Mouse (Mus musculus) liver, embryonic 14.5 days (tissue): ENCODE data around the gene Pou6f1. TPM values are rescaled to one million over a fixed set of nuclear protein-coding genes. Genes with fewer than 3 reads are reported as not detected.

Experiments
- ATAC-seq: fragments of 200-750 bp; cut with Nextera tagmentation; 2 replicates; pipeline ENCODE4 v1.8.0; 2017; ENCODE audit warnings: moderate number of reproducible peaks, mild to moderate bottlenecking, moderate library complexity; ENCODE audit not compliant: insufficient read depth
- DNase-seq, 3 experiments: peaks; one replicate each; pipeline ENCODE4 v3.0.0-alpha.2; 2012 to 2013; ENCODE audit warnings: low read depth in 3 of 3, low spot score in 3 of 3
- H3K27ac ChIP-seq: fragments of 300-500 bp; sonication (generic); 2 replicates; pipeline ENCODE4 v1.5.1; 2014; ENCODE audit warnings: moderate library complexity, mild to moderate bottlenecking, control low read depth, inconsistent platforms
- H3K27me3 ChIP-seq: fragments of 300-500 bp; sonication (generic); 2 replicates; pipeline ENCODE4 v1.6.1; 2014; ENCODE audit warnings: mild to moderate bottlenecking, low read length, moderate library complexity; ENCODE audit not compliant: control insufficient read depth, insufficient read depth
- H3K36me3 ChIP-seq: fragments of 300-500 bp; sonication (generic); replicated peaks from 2 replicates; pipeline ENCODE4 v1.6.1; 2014; ENCODE audit warnings: low read depth; ENCODE audit not compliant: control insufficient read depth, insufficient read depth
- H3K4me1 ChIP-seq, 2 experiments: fragments of 200-500 bp in 1 of 2; fragments of 300-500 bp in 1 of 2; sonication (generic) in 1 of 2; replicated peaks; 2 replicates each; pipeline ENCODE4 v1.6.1; 2012 to 2014; ENCODE audit warnings: antibody characterized with exemption in 1 of 2, inconsistent platforms in 1 of 2, low read length in 1 of 2; ENCODE audit not compliant: control insufficient read depth in 2 of 2, insufficient read depth in 2 of 2
- H3K4me2 ChIP-seq: fragments of 300-500 bp; sonication (generic); 2 replicates; pipeline ENCODE4 v1.6.1; 2014; ENCODE audit warnings: low read depth, mild to moderate bottlenecking, control low read depth, moderate library complexity
- H3K4me3 ChIP-seq, 2 experiments: fragments of 200-500 bp in 1 of 2; fragments of 300-500 bp in 1 of 2; sonication (generic) in 1 of 2; 2 replicates each; pipeline ENCODE4 v1.5.1; 2012 to 2014; ENCODE audit warnings: low read depth in 2 of 2, low read length in 2 of 2, mild to moderate bottlenecking in 2 of 2, control low read depth in 1 of 2, inconsistent platforms in 1 of 2, moderate library complexity in 1 of 2; ENCODE audit not compliant: insufficient read depth in 1 of 2
- H3K9ac ChIP-seq: fragments of 300-500 bp; sonication (generic); replicated peaks from 2 replicates; pipeline ENCODE4 v1.6.1; 2014; ENCODE audit warnings: mild to moderate bottlenecking, control low read depth, moderate library complexity
- H3K9me3 ChIP-seq: fragments of 300-500 bp; sonication (generic); 2 replicates; pipeline ENCODE4 v1.6.1; 2016; ENCODE audit warnings: low read length, mixed read lengths; ENCODE audit not compliant: control insufficient read depth
- CTCF ChIP-seq: IDR thresholded peaks from 2 replicates; pipeline ENCODE4 v1.5.1; 2016; ENCODE audit warnings: antibody characterized with exemption, low read depth, control low read depth
- EP300 ChIP-seq: IDR thresholded peaks from 2 replicates; pipeline ENCODE4 v1.6.1; 2016; ENCODE audit warnings: antibody characterized with exemption, low read depth
- WGBS: fragments of 180-500 bp; shearing (Covaris S2); extraction: QIAGEN DNeasy Blood & Tissue Kit; methylation state at CpG from one replicate; pipeline ENCODE4 v1.1.7; 2014; ENCODE audit not compliant: insufficient replicate concordance; 5-methylcytosine and 5-hydroxymethylcytosine counted together
- polyA plus RNA-seq, 2 experiments: library from polyadenylated mRNA; depleted of rRNA in 1 of 2; stranded (reverse) in 1 of 2; unstranded in 1 of 2; fragments of >200 nt; fragmentation: Nextera tagmentation in 1 of 2; extraction: Ambion mirVana in 1 of 2; gene quantifications; 2 replicates each; pipeline versions ENCODE4 v1.2.1 to v1.2.3; 2012 to 2014

Pou6f1 gene
- polyA plus RNA-seq, 2 experiments, result 0.39 to 0.46 TPM

GRCm38 (mm10) chr15:100600696-100601272 is 1.0 kb upstream of the Pou6f1 start:
- Histone ChIP-seq H3K27me3 (peaks cover 41% of the 10 kb centered on the region), H3K4me1 (peaks cover 0 to 10% of the 10 kb centered on the region in 2 experiments; a peak in 1 of 4 replicates), H3K9ac (no peak overlapping the region), H3K4me2 (no peak overlapping the region), H3K27ac (no peak overlapping the region), H3K4me3 (no peak overlapping the region), H3K9me3 (no peaks in the 10 kb centered on the region), H3K36me3 (no peaks in the 10 kb centered on the region)
- ATAC-seq (no peak), DNase-seq (no peak)
- no peak for TF ChIP-seq EP300
- TF ChIP-seq CTCF, result no peak
- WGBS, result 16% methylated on average over 21 of the region's 21 CpGs

GRCm38 (mm10) chr15:100600047-100600695 is 387 bp upstream of the Pou6f1 start:
- H3K9me3 ChIP-seq, result no peaks in the 10 kb centered on the region
- no peaks in the 10 kb centered on the region for H3K36me3 ChIP-seq
- ATAC-seq, result 0 out of 2 replicates have a peak, but pooled peaks have one; percentile 15
- peak overlapping the region; percentile 5 to 61; a peak in 2 of 4 replicates for H3K4me3 ChIP-seq
- no peak overlapping the region for H3K9ac ChIP-seq
- H3K27me3 ChIP-seq, result peaks cover 41% of the 10 kb centered on the region
- peak overlapping the region; percentile 72 for H3K4me2 ChIP-seq
- 1% methylated on average over 35 of the region's 35 CpGs for WGBS
- H3K4me1 ChIP-seq, result peaks cover 0 to 8% of the 10 kb centered on the region in 2 experiments; a peak in 1 of 4 replicates
- TF ChIP-seq EP300, result no peak
- TF ChIP-seq CTCF, result peak; percentile 41
- DNase-seq, result no peak
- H3K27ac ChIP-seq, result no peak overlapping the region

GRCm38 (mm10) chr15:100598883-100599275 is 905 bp downstream of the Pou6f1 start:
- DNase-seq, result no peak
- ATAC-seq, result no peak
- WGBS, result under 1% methylated on average over 12 of the region's 12 CpGs
- H3K4me3 ChIP-seq, result peak overlapping the region; percentile 34 to 61
- 0 out of 4 replicates have a peak, but pooled peaks cover 0 to 2% of the 10 kb centered on the region in 2 experiments for H3K4me1 ChIP-seq
- no peaks in the 10 kb centered on the region for H3K36me3 ChIP-seq
- H3K9ac ChIP-seq, result no peak overlapping the region
- peaks cover 41% of the 10 kb centered on the region for H3K27me3 ChIP-seq
- H3K4me2 ChIP-seq, result peak overlapping the region; percentile 72
- TF ChIP-seq CTCF, result no peak
- no peak for TF ChIP-seq EP300
- H3K27ac ChIP-seq, result no peak overlapping the region
- no peaks in the 10 kb centered on the region for H3K9me3 ChIP-seq

- peaks cover 41% of the 10 kb centered on the region for H3K27me3 ChIP-seq
- H3K4me1 ChIP-seq, result 0 out of 4 replicates have a peak, but pooled peaks cover 0 to 2% of the 10 kb centered on the region in 2 experiments
- DNase-seq, result no peak
- H3K9me3 ChIP-seq, result no peaks in the 10 kb centered on the region
- 19% methylated on average over 9 of the region's 9 CpGs for WGBS
- no peaks in the 10 kb centered on the region for H3K36me3 ChIP-seq
- ATAC-seq, result no peak
- H3K9ac ChIP-seq, result no peak overlapping the region
- no peak for TF ChIP-seq EP300
- no peak for TF ChIP-seq CTCF
- no peak overlapping the region for H3K27ac ChIP-seq
- H3K4me2 ChIP-seq, result peak overlapping the region; percentile 72
- H3K4me3 ChIP-seq, result peak overlapping the region in 1 of 2 experiments; percentile 61; a peak in 1 of 4 replicates
Measured at GRCm38 (mm10) chr15:100598287-100598882, 1.4 kb downstream of the Pou6f1 start.

GRCm38 (mm10) chr15:100592817-100593216 is 7.0 kb downstream of the Pou6f1 start:
- no peaks in the 10 kb centered on the region for H3K9me3 ChIP-seq
- no peak for TF ChIP-seq CTCF
- TF ChIP-seq EP300, result no peak
- no peaks in the 10 kb centered on the region for H3K36me3 ChIP-seq
- H3K4me1 ChIP-seq, result no peaks in the 10 kb centered on the region
- DNase-seq, result no peak
- no peak for ATAC-seq
- H3K27ac ChIP-seq, result no peak overlapping the region
- peaks cover 4% of the 10 kb centered on the region for H3K27me3 ChIP-seq
- WGBS, result 66% methylated on average over 6 of the region's 6 CpGs
- no peak overlapping the region for H3K4me3 ChIP-seq
- no peak overlapping the region for H3K4me2 ChIP-seq
- no peak overlapping the region for H3K9ac ChIP-seq
